Mouse (Mus musculus) frontal cortex, postnatal 36 days (tissue): ENCODE results near the gene Scgb2b19.
"Not testable (repeated sequence)": the region's sequence is repeated elsewhere in the genome, so short reads cannot be mapped to it uniquely, and the experiment has no call there.

Experiments
- DNase-seq, 2 experiments: peaks; one replicate each; pipeline ENCODE4 v3.0.0; 2022; ENCODE audit warnings: low spot score in 2 of 2

Gene Scgb2b19

GRCm38 (mm10) chr7:33280238-33280637 is at the start of gene Scgb2b19:
TSS of gene Scgb2b19 (minus strand) at chr7:33280338.
- not testable (repeated sequence) for DNase-seq

DNA sequence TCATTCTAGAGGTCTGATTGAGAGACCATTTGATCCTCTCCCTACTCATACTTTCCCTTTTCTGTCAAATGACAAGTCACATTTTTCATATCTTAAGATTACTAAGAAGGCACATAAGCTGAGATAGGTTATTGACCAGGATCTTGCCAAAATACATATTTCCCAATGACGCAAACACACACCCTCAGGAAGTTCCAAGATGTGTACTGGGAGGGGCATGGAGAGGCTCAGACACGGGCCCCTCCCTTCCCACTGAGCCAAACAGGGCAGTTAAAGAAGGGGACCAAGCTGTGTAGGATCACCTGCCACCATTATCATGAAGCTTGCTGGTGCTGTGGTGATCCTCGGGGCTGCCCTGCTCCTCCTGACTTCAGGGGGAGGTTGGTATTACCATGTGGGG is 6.9 kb upstream of the Scgb2b19 start, which contains the start of gene Scgb1b19:
Scgb1b19 (plus strand) TSS at position 301 of the 400 bp plus-strand sequence.
- not testable (repeated sequence) for DNase-seq
